Mouse (Mus musculus): Measurements from ENCODE around the gene Ifi206.
"Not testable (repeated sequence)": the region's sequence is repeated elsewhere in the genome, so short reads cannot be mapped to it uniquely, and the experiment has no call there.

The Ifi206 gene

GRCm38 (mm10) chr1:173490812-173491480 lies at the start of gene Ifi206:
Gene Ifi206, minus strand, starts transcription at chr1:173491041.
- DNase-seq = not testable (repeated sequence)

GRCm38 (mm10) chr1:173535791-173536190 lies 45.0 kb upstream of the Ifi206 start, which contains the start of gene Ifi214:
Gene Ifi214, minus strand, starts transcription at chr1:173535957.
- DNase-seq = not testable (repeated sequence)

- no peak for DNase-seq
Measured at GRCm38 (mm10) chr1:173521452-173521851, 30.6 kb upstream of the Ifi206 start.

GRCm38 (mm10) chr1:173510595-173510994 lies 19.8 kb upstream of the Ifi206 start:
- not testable (repeated sequence) for DNase-seq

- DNase-seq = not testable (repeated sequence)
Measured at GRCm38 (mm10) chr1:173491483-173491882, 642 bp upstream of the Ifi206 start.

- not testable (repeated sequence) for DNase-seq
Measured at GRCm38 (mm10) chr1:173481182-173481574, 9.7 kb downstream of the Ifi206 start.

- not testable (repeated sequence) for DNase-seq
Measured at GRCm38 (mm10) chr1:173480399-173481181, 10.3 kb downstream of the Ifi206 start.

- no peak for DNase-seq
Measured at GRCm38 (mm10) chr1:173456761-173457160, 34.1 kb downstream of the Ifi206 start.

GRCm38 (mm10) chr1:173456139-173456754 lies 34.6 kb downstream of the Ifi206 start:
- DNase-seq = no peak

- DNase-seq = no peak
Measured at GRCm38 (mm10) chr1:173451665-173452064, 39.2 kb downstream of the Ifi206 start.

- DNase-seq = no peak
Measured at GRCm38 (mm10) chr1:173450621-173451020, 40.2 kb downstream of the Ifi206 start.

- DNase-seq = no peak
Measured at GRCm38 (mm10) chr1:173447067-173447466, 43.8 kb downstream of the Ifi206 start.

- no peak for DNase-seq
Measured at GRCm38 (mm10) chr1:173443061-173443460, 47.8 kb downstream of the Ifi206 start.

- DNase-seq = no peak
Measured at GRCm38 (mm10) chr1:173441210-173441609, 49.6 kb downstream of the Ifi206 start.

- DNase-seq = no peak
Measured at GRCm38 (mm10) chr1:173440681-173441080, 50.2 kb downstream of the Ifi206 start.

- no peak for DNase-seq
Measured at GRCm38 (mm10) chr1:173437161-173437953, 53.5 kb downstream of the Ifi206 start.

- DNase-seq = no peak
Measured at GRCm38 (mm10) chr1:173432411-173432810, 58.4 kb downstream of the Ifi206 start.

GRCm38 (mm10) chr1:173429995-173430699 lies 60.7 kb downstream of the Ifi206 start:
- DNase-seq = no peak

GRCm38 (mm10) chr1:173427385-173427784 lies 63.5 kb downstream of the Ifi206 start:
- DNase-seq = no peak

GRCm38 (mm10) chr1:173426345-173426744 lies 64.5 kb downstream of the Ifi206 start:
- no peak for DNase-seq

GRCm38 (mm10) chr1:173420374-173420773 lies 70.5 kb downstream of the Ifi206 start:
- DNase-seq = no peak

Measured in right cerebral cortex, postnatal 25 days (tissue).